Mouse (Mus musculus) bone marrow, adult 2 months (tissue): ENCODE data around the gene Camk2g. TPM values are rescaled to one million over a fixed set of nuclear protein-coding genes. Genes with fewer than 3 reads are reported as not detected.

Source experiments
- H3K27ac ChIP-seq: fragments of 200-500 bp; 2 replicates; pipeline ENCODE4 v1.5.1; 2012; ENCODE audit warnings: low read depth, mild to moderate bottlenecking, control low read depth, inconsistent platforms, low read length; ENCODE audit not compliant: control insufficient read depth, poor library complexity, insufficient read depth
- H3K4me1 ChIP-seq: fragments of 200-500 bp; 2 replicates; pipeline ENCODE4 v1.6.1; 2011; ENCODE audit warnings: low read length; ENCODE audit not compliant: control insufficient read depth, insufficient read depth
- H3K4me3 ChIP-seq: fragments of 200-500 bp; replicated peaks from 2 replicates; pipeline ENCODE3; 2011; ENCODE audit warnings: mild to moderate bottlenecking, low read depth, low read length, control low read depth; ENCODE audit not compliant: control insufficient read depth
- CTCF ChIP-seq: fragments of 200-500 bp; IDR thresholded peaks from 2 replicates; pipeline ENCODE4 v1.5.1; 2011; ENCODE audit warnings: low read length, control low read depth; ENCODE audit not compliant: control insufficient read depth, insufficient read depth
- POLR2A ChIP-seq: fragments of 200-500 bp; IDR thresholded peaks from 2 replicates; pipeline ENCODE4 v1.6.1; 2011; ENCODE audit warnings: low read depth, mild to moderate bottlenecking, control low read depth, low read length, borderline replicate concordance; ENCODE audit not compliant: control insufficient read depth
- WGBS: fragments of 180-500 bp; shearing (Covaris S2); methylation state at CpG from one replicate; pipeline ENCODE4 v1.1.7; 2018; 5-methylcytosine and 5-hydroxymethylcytosine counted together
- polyA plus RNA-seq: library from polyadenylated mRNA; stranded (reverse); fragments of >200 nt; gene quantifications from 2 replicates; pipeline ENCODE4 v1.2.4, GENCODE M21; 2011; ENCODE audit warnings: low replicate concordance; ENCODE audit not compliant: missing spikeins, insufficient read depth, insufficient read length

Gene Camk2g
- polyA plus RNA-seq, 1 experiment = 13.8 TPM

GRCm38 (mm10) chr14:20735052-20735451, 58.8 kb downstream of the Camk2g start:
- Histone ChIP-seq H3K4me3 (no peak overlapping the region), H3K4me1 (no peaks in the 10 kb centered on the region; the same call in none of the 2 replicates), H3K27ac (no peak overlapping the region)
- TF ChIP-seq CTCF (no peak), POLR2A (no peak)
- 50% methylated on average over 2 of the region's 2 CpGs for WGBS

GRCm38 (mm10) chr14:20733952-20734774, 59.7 kb downstream of the Camk2g start, which contains the start of gene Ndst2:
Gene Ndst2, minus strand, starts transcription at chr14:20734562.
- WGBS = under 1% methylated on average over 76 of the region's 81 CpGs
- H3K4me3 ChIP-seq = peak within 1 kb of the TSS; percentile 97
- no peaks in the 10 kb centered on the region; the same call in none of the 2 replicates for H3K4me1 ChIP-seq
- peak; percentile 94; the same call in 1 of the 2 replicates for TF ChIP-seq POLR2A
- TF ChIP-seq CTCF = no peak
- peak within 1 kb of the TSS; percentile 97 for H3K27ac ChIP-seq

- no peaks in the 10 kb centered on the region; the same call in none of the 2 replicates for H3K4me1 ChIP-seq
Measured at GRCm38 (mm10) chr14:20733041-20733951, 60.6 kb downstream of the Camk2g start.

DNA sequence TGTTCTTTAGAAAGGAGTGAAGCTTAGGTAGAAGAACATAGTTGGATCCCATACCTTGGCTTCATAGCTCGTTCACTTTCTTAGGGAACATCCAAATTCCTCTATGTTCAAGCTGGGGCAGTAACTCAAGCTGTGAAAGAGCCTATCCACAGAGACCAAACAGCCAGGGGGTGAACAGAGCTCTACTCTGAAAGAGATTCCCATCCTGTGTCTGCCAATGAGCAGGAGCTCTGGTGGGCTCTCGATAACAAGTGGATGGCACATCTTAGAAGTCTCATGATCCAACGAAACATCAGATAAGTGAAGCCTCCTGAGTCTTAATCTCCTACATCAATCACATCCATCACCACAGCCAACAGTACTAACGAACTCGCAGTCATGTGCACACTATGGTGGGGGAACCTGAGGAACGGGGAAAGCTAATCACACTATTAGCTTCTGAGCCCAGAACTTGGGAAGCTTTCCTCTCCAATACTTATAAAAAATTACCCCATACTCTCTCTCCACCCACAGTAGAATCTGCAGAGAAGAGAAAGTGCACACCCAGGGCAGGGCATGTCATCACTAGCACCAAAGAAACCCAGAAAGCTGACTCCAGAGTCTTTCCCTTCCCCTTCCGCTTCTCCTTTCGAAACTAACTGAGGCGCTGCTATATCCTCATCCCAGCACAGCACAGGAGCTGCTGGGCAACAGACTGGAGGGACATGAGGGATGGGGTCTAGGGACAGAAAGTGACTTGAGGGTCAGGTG, 62.9 kb downstream of the Camk2g start:
- no peaks in the 10 kb centered on the region; the same call in none of the 2 replicates for H3K4me1 ChIP-seq
- H3K4me3 ChIP-seq = no peak overlapping the region
- WGBS = 69% methylated on average over 9 of the region's 9 CpGs
- TF ChIP-seq CTCF (no peak), POLR2A (no peak)
- peak overlapping the region; percentile 18; the same call in 1 of the 2 replicates for H3K27ac ChIP-seq

More at GRCm38 (mm10) chr14:20733041-20733951, 60.6 kb downstream of the Camk2g start:
- Histone ChIP-seq H3K27ac (peak overlapping the region; percentile 97), H3K4me3 (peak overlapping the region; percentile 97)
- 22% methylated on average over 12 of the region's 12 CpGs for WGBS
- TF ChIP-seq POLR2A (no peak), CTCF (no peak)

- Histone ChIP-seq H3K4me3 (no peak overlapping the region), H3K4me1 (no peaks in the 10 kb centered on the region; the same call in 1 of the 2 replicates), H3K27ac (no peak overlapping the region)
- no peak for TF ChIP-seq CTCF
- TF ChIP-seq POLR2A = no peak
- 90% methylated on average over 9 of the region's 9 CpGs for WGBS
Measured at GRCm38 (mm10) chr14:20729871-20730270, 64.0 kb downstream of the Camk2g start.

GRCm38 (mm10) chr14:20725660-20726339, 68.1 kb downstream of the Camk2g start:
- H3K4me3 ChIP-seq = no peak overlapping the region
- no peak overlapping the region for H3K27ac ChIP-seq

GRCm38 (mm10) chr14:20724043-20724442, 69.8 kb downstream of the Camk2g start:
- TF ChIP-seq POLR2A = no peak
- TF ChIP-seq CTCF = peak; percentile 70
- no peak overlapping the region for H3K4me3 ChIP-seq
- WGBS = 33% methylated on average over 5 of the region's 5 CpGs
- H3K27ac ChIP-seq = no peak overlapping the region
- H3K4me1 ChIP-seq = no peaks in the 10 kb centered on the region

More at GRCm38 (mm10) chr14:20725660-20726339, 68.1 kb downstream of the Camk2g start:
- TF ChIP-seq POLR2A (no peak), CTCF (no peak)
- no peaks in the 10 kb centered on the region; the same call in 1 of the 2 replicates for H3K4me1 ChIP-seq
- 71% methylated on average over 6 of the region's 6 CpGs for WGBS
